Mouse (Mus musculus) testis, adult 2 months (tissue): ENCODE results near the gene Zbtb40.

Source experiments
- CTCF ChIP-seq: fragments of 200-500 bp; IDR thresholded peaks from 2 replicates; pipeline ENCODE4 v1.5.1; 2012; ENCODE audit warnings: low read depth, mild to moderate bottlenecking, inconsistent platforms, low read length, moderate library complexity; ENCODE audit not compliant: control insufficient read depth, insufficient read depth, insufficient replicate concordance
- POLR2A ChIP-seq: fragments of 200-500 bp; IDR thresholded peaks from 2 replicates; pipeline ENCODE4 v1.6.1; 2012; ENCODE audit warnings: low read depth, mild to moderate bottlenecking, inconsistent platforms, low read length, moderate library complexity; ENCODE audit not compliant: control insufficient read depth

DNA sequence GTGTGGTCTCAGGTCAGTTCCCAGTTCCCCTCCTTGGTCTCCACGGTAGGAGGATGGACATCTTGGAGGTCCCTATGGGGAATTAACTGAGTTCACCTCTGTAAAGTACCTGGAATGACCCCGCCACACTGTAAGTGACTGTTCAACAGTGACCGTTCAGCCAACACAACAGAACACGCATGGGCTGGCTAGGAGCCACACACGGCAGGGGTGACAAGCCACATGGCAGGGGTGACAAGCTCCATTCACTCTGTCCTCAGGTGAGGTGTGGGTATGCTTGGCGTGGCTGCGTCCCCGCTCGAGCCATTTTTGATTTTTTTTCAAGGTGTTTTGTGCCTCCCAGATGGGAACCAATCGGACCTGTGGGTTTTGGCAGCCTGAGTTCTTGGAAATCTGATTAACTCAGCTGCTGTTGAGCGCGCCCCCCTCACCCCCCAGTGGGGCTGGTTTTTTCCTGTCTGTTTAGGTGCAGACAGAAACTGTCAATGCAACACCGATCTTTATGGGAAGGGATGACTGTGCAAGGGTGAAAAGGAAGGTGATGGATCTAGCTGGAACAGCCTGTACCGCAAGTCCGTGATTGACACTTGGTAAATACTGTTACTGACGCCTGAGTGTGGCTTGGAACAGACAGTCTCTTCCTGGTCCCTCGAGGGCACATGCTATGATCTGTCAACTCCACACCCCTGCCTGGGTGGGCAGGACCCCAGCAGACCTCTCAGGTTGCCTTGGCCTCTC lies 48.8 kb upstream of the Zbtb40 start:
- TF ChIP-seq CTCF: no peak
- TF ChIP-seq POLR2A: no peak
